Mouse (Mus musculus): ENCODE results near the gene Slc4a11. TPM values are rescaled to one million over a fixed set of nuclear protein-coding genes. Genes with fewer than 3 reads are reported as not detected.
A peak's percentile ranks its signal among the peaks of the same experiment; 100 is the strongest.
"Not testable (repeated sequence)": the region's sequence is repeated elsewhere in the genome, so short reads cannot be mapped to it uniquely, and the experiment has no call there.

Slc4a11 gene
- polyA plus RNA-seq, 1 experiment from 2014 or later: 0.50 TPM

- no peaks in the 10 kb centered on the region for H3K9me3 ChIP-seq (ENCODE audit: control insufficient read depth, low read length)
- H3K9ac ChIP-seq (replicated peaks; ENCODE audit: low read depth, low read length): peak overlapping the region; percentile 78
- peaks cover 12% of the 10 kb centered on the region for H3K4me1 ChIP-seq (ENCODE audit: control insufficient read depth, insufficient read depth, low read length)
- H3K27ac ChIP-seq (ENCODE audit: low read depth, low read length): no peak overlapping the region
- H3K36me3 ChIP-seq (ENCODE audit: control insufficient read depth, insufficient read depth, low read length): peaks cover 29% of the 10 kb centered on the region
- WGBS: 90% methylated on average over 11 of the region's 11 CpGs
- H3K4me2 ChIP-seq (ENCODE audit: low read depth, low read length): peak overlapping the region; percentile 66
- ATAC-seq (ENCODE audit: low read depth): no peak
- no peaks in the 10 kb centered on the region for H3K27me3 ChIP-seq (ENCODE audit: control insufficient read depth, insufficient read depth, low read length)
- peak overlapping the region; percentile 54 for H3K4me3 ChIP-seq (ENCODE audit: low read depth, low read length)
These were observed 34.0 kb downstream of the Slc4a11 start for GRCm38 (mm10) chr2:130663342-130663741.

- ATAC-seq (ENCODE audit: low read depth): no peak
- Histone ChIP-seq H3K27ac (ENCODE audit: low read depth, low read length) (no peak overlapping the region), H3K9me3 (ENCODE audit: control insufficient read depth, low read length) (no peaks in the 10 kb centered on the region), H3K4me1 (ENCODE audit: control insufficient read depth, insufficient read depth, low read length) (peaks cover 7% of the 10 kb centered on the region), H3K27me3 (ENCODE audit: control insufficient read depth, insufficient read depth, low read length) (no peaks in the 10 kb centered on the region), H3K9ac (replicated peaks; ENCODE audit: low read depth, low read length) (no peak overlapping the region), H3K4me3 (ENCODE audit: low read depth, low read length) (no peak overlapping the region), H3K4me2 (ENCODE audit: low read depth, low read length) (no peak overlapping the region), H3K36me3 (ENCODE audit: control insufficient read depth, insufficient read depth, low read length) (peaks cover 71% of the 10 kb centered on the region)
- WGBS: 98% methylated on average over 10 of the region's 10 CpGs
These were observed 38.8 kb downstream of the Slc4a11 start for GRCm38 (mm10) chr2:130658530-130658929.

GRCm38 (mm10) chr2:130657541-130657940, 39.8 kb downstream of the Slc4a11 start:
- H3K9ac ChIP-seq (replicated peaks; ENCODE audit: low read depth, low read length): no peak overlapping the region
- 86% methylated on average over 6 of the region's 6 CpGs for WGBS
- no peaks in the 10 kb centered on the region for H3K27me3 ChIP-seq (ENCODE audit: control insufficient read depth, insufficient read depth, low read length)
- H3K36me3 ChIP-seq (ENCODE audit: control insufficient read depth, insufficient read depth, low read length): peaks cover 74% of the 10 kb centered on the region
- no peak overlapping the region for H3K4me3 ChIP-seq (ENCODE audit: low read depth, low read length)
- H3K4me1 ChIP-seq (ENCODE audit: control insufficient read depth, insufficient read depth, low read length): no peaks in the 10 kb centered on the region
- H3K27ac ChIP-seq (ENCODE audit: low read depth, low read length): no peak overlapping the region
- no peak overlapping the region for H3K4me2 ChIP-seq (ENCODE audit: low read depth, low read length)
- no peak for ATAC-seq (ENCODE audit: low read depth)
- H3K9me3 ChIP-seq (ENCODE audit: control insufficient read depth, low read length): no peaks in the 10 kb centered on the region

- no peak overlapping the region for H3K9ac ChIP-seq (replicated peaks; ENCODE audit: low read depth, low read length)
- H3K4me3 ChIP-seq (ENCODE audit: low read depth, low read length): no peak overlapping the region
- H3K27ac ChIP-seq (ENCODE audit: low read depth, low read length): no peak overlapping the region
- no peaks in the 10 kb centered on the region for H3K27me3 ChIP-seq (ENCODE audit: control insufficient read depth, insufficient read depth, low read length)
- H3K36me3 ChIP-seq (ENCODE audit: control insufficient read depth, insufficient read depth, low read length): peaks cover 68% of the 10 kb centered on the region
- H3K4me2 ChIP-seq (ENCODE audit: low read depth, low read length): no peak overlapping the region
- H3K4me1 ChIP-seq (ENCODE audit: control insufficient read depth, insufficient read depth, low read length): no peaks in the 10 kb centered on the region
- no peak for ATAC-seq (ENCODE audit: low read depth)
- WGBS: 95% methylated on average over 9 of the region's 9 CpGs
- H3K9me3 ChIP-seq (ENCODE audit: control insufficient read depth, low read length): no peaks in the 10 kb centered on the region
These were observed 40.8 kb downstream of the Slc4a11 start for GRCm38 (mm10) chr2:130656536-130656935.

- ATAC-seq (ENCODE audit: low read depth): no peak
- WGBS: 95% methylated on average over 6 of the region's 6 CpGs
- no peaks in the 10 kb centered on the region for H3K9me3 ChIP-seq (ENCODE audit: control insufficient read depth, low read length)
These were observed 41.5 kb downstream of the Slc4a11 start for GRCm38 (mm10) chr2:130655660-130656339.

GRCm38 (mm10) chr2:130653760-130654159, 43.6 kb downstream of the Slc4a11 start:
- no peaks in the 10 kb centered on the region for H3K27me3 ChIP-seq (ENCODE audit: control insufficient read depth, insufficient read depth, low read length)
- WGBS: 97% methylated on average over 1 of the region's 1 CpGs
- H3K9ac ChIP-seq (replicated peaks; ENCODE audit: low read depth, low read length): no peak overlapping the region
- peaks cover 46% of the 10 kb centered on the region for H3K36me3 ChIP-seq (ENCODE audit: control insufficient read depth, insufficient read depth, low read length)
- no peak overlapping the region for H3K4me2 ChIP-seq (ENCODE audit: low read depth, low read length)
- H3K27ac ChIP-seq (ENCODE audit: low read depth, low read length): no peak overlapping the region
- no peaks in the 10 kb centered on the region for H3K4me1 ChIP-seq (ENCODE audit: control insufficient read depth, insufficient read depth, low read length)
- no peaks in the 10 kb centered on the region for H3K9me3 ChIP-seq (ENCODE audit: control insufficient read depth, low read length)
- ATAC-seq (ENCODE audit: low read depth): no peak
- H3K4me3 ChIP-seq (ENCODE audit: low read depth, low read length): no peak overlapping the region

More at GRCm38 (mm10) chr2:130655660-130656339, 41.5 kb downstream of the Slc4a11 start:
- no peak overlapping the region for H3K9ac ChIP-seq (replicated peaks; ENCODE audit: low read depth, low read length)
- H3K4me3 ChIP-seq (ENCODE audit: low read depth, low read length): no peak overlapping the region
- H3K27me3 ChIP-seq (ENCODE audit: control insufficient read depth, insufficient read depth, low read length): no peaks in the 10 kb centered on the region
- peaks cover 64% of the 10 kb centered on the region for H3K36me3 ChIP-seq (ENCODE audit: control insufficient read depth, insufficient read depth, low read length)
- H3K27ac ChIP-seq (ENCODE audit: low read depth, low read length): no peak overlapping the region
- H3K4me1 ChIP-seq (ENCODE audit: control insufficient read depth, insufficient read depth, low read length): no peaks in the 10 kb centered on the region
- no peak overlapping the region for H3K4me2 ChIP-seq (ENCODE audit: low read depth, low read length)

GRCm38 (mm10) chr2:130653303-130653702, 44.0 kb downstream of the Slc4a11 start:
- 92% methylated on average over 2 of the region's 2 CpGs for WGBS
- H3K4me2 ChIP-seq (ENCODE audit: low read depth, low read length): no peak overlapping the region
- no peak for ATAC-seq (ENCODE audit: low read depth)
- no peak overlapping the region for H3K9ac ChIP-seq (replicated peaks; ENCODE audit: low read depth, low read length)
- H3K4me3 ChIP-seq (ENCODE audit: low read depth, low read length): no peak overlapping the region
- H3K4me1 ChIP-seq (ENCODE audit: control insufficient read depth, insufficient read depth, low read length): no peaks in the 10 kb centered on the region
- H3K36me3 ChIP-seq (ENCODE audit: control insufficient read depth, insufficient read depth, low read length): peaks cover 44% of the 10 kb centered on the region
- H3K27me3 ChIP-seq (ENCODE audit: control insufficient read depth, insufficient read depth, low read length): no peaks in the 10 kb centered on the region
- H3K27ac ChIP-seq (ENCODE audit: low read depth, low read length): no peak overlapping the region
- no peaks in the 10 kb centered on the region for H3K9me3 ChIP-seq (ENCODE audit: control insufficient read depth, low read length)

- not testable (repeated sequence) for H3K4me1 ChIP-seq (ENCODE audit: control insufficient read depth, insufficient read depth, low read length); H3K36me3 ChIP-seq (ENCODE audit: control insufficient read depth, insufficient read depth, low read length); H3K9ac ChIP-seq (replicated peaks; ENCODE audit: low read depth, low read length); H3K4me2 ChIP-seq (ENCODE audit: low read depth, low read length); H3K27ac ChIP-seq (ENCODE audit: low read depth, low read length); H3K27me3 ChIP-seq (ENCODE audit: control insufficient read depth, insufficient read depth, low read length); H3K9me3 ChIP-seq (ENCODE audit: control insufficient read depth, low read length); H3K4me3 ChIP-seq (ENCODE audit: low read depth, low read length); ATAC-seq (ENCODE audit: low read depth)
- 88% methylated on average over 6 of the region's 6 CpGs for WGBS
These were observed 48.3 kb downstream of the Slc4a11 start for GRCm38 (mm10) chr2:130649028-130649427.

GRCm38 (mm10) chr2:130645198-130645597, 52.1 kb downstream of the Slc4a11 start:
- H3K4me2 ChIP-seq (ENCODE audit: low read depth, low read length): no peak overlapping the region
- no peak overlapping the region for H3K27ac ChIP-seq (ENCODE audit: low read depth, low read length)
- no peaks in the 10 kb centered on the region for H3K36me3 ChIP-seq (ENCODE audit: control insufficient read depth, insufficient read depth, low read length)
- peaks cover 2% of the 10 kb centered on the region; the same call in 1 of the 2 replicates for H3K4me1 ChIP-seq (ENCODE audit: control insufficient read depth, insufficient read depth, low read length)
- no peak overlapping the region for H3K9ac ChIP-seq (replicated peaks; ENCODE audit: low read depth, low read length)
- no peaks in the 10 kb centered on the region for H3K9me3 ChIP-seq (ENCODE audit: control insufficient read depth, low read length)
- H3K4me3 ChIP-seq (ENCODE audit: low read depth, low read length): no peak overlapping the region
- no peak for ATAC-seq (ENCODE audit: low read depth)
- 82% methylated on average over 4 of the region's 4 CpGs for WGBS
- H3K27me3 ChIP-seq (ENCODE audit: control insufficient read depth, insufficient read depth, low read length): no peaks in the 10 kb centered on the region
